Mouse (Mus musculus): ENCODE measurements around the gene Lrrc10b.

The Lrrc10b gene

DNA sequence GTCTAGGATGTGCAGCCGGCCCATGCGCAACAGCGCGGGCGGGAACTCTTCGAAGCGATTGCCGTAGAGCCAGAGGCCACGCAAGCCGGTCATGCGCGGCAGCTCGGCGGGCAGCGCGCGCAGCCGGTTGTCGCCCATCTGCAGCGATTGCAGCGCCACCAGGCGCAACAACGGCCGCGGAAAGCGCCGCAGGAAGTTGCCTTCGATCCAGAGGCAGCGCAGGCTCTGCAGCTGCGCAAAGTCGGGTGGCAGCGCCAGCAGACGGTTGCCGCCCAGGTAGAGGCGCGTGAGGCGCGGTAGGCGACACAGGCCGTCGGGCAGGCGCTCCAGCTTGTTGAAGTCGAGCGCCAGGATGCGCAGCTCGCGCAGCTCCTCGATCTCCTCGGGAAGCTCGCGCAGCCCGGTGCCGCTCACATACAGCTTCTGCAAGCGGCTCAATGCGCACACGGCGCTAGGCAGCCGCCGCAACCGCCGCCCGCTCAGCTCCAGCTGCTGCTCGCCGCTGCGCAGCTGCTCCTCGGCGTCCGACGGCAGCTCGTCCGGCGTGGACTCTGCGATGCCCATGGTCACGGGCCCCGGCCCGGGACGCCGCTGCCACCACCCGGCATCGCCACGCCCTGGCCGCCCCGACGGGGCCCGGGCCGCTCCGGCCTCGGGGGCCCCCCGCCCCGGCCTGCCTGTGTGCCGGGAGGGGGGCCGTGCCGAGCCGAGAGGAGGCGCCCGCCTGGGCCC lies at the start of gene Lrrc10b:
TSS of gene Lrrc10b (minus strand) at position 722 of the 732 bp plus-strand sequence.
- DNase-seq = peak; percentile 17 to 18

DNA sequence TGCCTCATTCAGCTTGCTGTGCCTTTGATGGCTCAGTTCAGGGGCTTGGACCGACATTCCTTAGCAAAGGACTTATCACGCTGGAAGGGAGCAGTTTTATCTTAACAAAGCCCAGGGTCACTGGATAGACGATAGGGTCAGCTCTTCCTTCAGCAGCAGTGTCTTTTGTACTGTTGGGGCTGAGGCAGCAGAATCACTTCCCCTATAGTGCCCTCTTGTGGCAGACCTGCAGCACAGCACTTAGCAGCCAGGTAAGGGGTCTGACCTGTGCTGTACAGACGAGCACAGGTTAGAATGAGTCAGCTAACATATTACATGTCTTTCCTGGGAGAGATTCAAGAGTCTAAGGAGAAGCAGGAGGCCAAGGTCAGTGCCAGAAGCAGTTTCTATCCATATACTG lies 45.3 kb upstream of the Lrrc10b start:
- DNase-seq = no peak

DNA sequence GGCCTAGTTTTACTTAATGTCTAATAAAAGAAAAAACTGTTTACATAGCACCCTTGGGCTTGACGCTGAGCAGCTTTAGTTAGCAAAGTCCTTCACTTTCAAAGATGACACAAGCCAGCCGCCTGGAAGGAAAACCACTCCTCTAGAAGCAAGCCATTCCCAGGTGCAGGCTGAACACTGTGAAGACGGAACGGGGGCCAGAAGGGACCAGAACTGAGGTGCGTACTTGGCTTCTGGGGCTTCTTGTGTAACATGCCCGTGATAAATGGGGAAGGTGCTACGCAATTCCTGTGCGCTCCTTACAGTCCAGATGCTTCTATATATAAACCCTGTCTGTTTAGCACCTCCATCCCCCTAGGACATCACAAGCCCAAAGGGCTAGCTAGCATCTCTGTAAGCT lies 43.3 kb upstream of the Lrrc10b start:
- DNase-seq = no peak

DNA sequence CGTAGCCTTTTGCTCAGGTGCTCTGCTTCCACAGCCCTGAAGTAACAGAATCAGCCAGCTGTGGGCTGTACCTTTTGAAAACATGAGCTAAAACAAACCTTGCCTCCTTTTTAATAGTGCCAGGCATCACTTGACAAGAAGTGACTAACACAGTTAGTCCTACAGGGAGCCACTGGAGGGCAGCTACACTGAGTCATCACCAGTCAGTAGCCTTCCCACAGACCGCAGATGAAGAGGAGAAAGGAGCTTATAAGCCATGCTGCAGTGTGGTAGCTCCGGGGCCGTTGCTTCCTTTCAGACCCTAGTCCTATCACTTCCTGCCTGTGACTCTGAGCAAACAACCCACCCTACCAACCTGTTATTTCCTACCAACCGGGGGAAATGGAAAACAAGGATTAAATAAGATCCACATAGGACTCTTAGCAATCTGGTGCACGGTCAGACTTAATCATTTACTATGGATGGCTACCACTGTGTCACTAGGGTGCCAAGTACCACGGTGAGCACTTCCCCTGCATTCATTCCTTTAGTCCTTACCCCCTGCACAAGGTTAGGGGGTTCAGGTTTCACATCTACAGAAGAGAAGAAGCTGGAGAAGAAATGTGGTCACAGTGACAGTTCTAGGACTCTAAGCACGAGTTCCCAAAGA lies 40.4 kb upstream of the Lrrc10b start:
- DNase-seq = no peak

DNA sequence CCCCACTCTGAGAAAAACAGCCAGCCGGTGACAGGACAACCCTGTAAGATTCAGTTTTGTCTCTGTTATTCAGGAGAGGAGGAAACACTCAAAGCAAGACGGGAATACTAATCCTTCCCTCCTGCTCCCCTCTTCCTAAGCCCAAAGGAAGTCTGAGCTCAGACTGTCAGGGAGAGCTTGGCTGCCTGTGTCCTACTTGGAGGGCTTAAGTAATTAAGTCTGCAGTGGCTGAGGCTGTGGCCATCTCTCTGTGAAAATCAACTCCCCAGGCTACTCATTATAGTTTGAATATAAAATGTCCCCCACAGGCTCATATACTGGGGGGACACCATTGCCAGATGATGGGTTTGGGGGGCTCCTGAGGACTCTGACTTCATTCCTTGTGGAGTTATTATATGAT lies 39.7 kb upstream of the Lrrc10b start:
- no peak for DNase-seq

DNA sequence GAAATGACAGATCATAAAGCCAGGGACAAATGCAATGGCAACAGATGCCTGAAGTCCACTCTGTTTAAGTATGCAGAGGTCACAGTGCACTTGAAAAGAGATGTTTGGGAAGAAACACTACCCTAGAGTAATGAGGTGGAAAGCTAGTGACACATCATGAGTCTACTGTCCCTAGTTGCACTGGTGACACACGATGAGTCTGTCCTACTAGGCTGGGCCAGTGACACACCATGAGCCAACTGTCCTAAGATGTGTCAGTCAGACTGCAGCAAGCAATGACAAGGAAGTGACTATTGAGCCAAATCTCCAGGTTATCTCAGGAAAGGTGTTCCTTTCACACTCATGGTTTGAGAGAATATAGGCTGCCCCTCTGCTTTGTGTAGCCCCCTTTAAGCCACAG lies 38.4 kb upstream of the Lrrc10b start:
- DNase-seq = no peak

DNA sequence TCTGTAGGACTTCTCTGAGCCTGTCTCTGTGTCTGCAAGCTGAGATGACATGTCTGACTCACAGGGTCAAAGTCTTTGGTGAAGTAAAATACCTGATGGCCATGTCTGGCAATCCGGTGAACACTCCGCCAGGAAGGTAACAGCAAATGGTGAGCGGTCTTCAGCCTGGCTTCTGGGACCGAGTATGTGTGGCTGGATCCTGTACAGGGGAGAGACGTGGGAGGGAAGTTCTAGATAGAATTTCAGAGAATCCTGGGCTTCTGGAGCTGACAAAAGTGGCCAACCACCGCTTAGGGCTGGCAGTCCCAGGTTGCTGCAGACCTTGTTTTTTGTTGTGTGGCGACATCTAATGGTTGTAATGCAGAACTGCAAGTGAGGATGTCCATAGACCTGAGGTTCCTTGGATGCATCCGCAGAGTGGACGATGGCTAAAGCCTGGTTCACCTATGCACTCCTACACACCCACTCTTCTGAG lies 29.0 kb upstream of the Lrrc10b start:
- DNase-seq = no peak

DNA sequence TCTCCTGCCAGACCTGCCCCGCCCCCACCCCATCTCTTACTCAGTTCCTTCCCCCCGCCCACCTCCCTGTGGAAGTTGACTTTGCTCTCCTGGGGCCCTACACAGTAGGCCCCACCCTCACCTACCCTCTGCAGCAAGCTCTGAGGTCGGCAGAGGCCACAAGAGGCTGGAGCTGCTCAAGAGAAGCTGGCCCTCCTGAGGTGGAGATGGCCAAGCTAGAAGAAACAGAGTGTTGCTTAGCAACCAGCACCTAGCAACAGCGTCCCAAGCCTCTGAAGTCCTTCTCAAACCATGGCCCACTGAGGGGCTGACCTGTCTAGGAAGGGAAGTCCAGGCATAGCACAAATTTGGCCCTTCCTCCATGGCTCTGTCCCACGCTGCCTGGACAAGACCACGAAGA lies 25.4 kb upstream of the Lrrc10b start, which contains the start of gene Ppp1r32:
TSS of gene Ppp1r32 (minus strand) at position 226 of the 400 bp plus-strand sequence.
- DNase-seq = no peak

DNA sequence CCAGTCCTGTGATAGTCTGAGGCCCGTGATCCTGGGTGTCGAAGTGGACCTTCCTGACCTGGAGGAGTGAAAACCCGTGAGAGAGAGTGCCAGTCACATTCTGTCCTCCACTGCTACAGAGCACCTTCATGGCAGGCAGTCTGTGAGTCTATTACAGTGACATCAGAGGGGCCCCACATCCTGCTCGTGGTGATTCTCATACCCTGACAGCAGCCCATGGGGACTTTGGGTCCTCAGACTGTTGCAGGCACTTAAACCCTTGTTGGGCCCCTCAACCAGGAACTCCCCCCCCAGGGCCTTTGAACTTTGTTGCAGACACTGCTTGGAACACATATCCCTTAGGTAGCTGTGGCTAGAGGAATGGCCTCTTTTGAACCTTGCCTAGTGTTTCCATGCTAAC lies 22.3 kb upstream of the Lrrc10b start:
- no peak for DNase-seq

DNA sequence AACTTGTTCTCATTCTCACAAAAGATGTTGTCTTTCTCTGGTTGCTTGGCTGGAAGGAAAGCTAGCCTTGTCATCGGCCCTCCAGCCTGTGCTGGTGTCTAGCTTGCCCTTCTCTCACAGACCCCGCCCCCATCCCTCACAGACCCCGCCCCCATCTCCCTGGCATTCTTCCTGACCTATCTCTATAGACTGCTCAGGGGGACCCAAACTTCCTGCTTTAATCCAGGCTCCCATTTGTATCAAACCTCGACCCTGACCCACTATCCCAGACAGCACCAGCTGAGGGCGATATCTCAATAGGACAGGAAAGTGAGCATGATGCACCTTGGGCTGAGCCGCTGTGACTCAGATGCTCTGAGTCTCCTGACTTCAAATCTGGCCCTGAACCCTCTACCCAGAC lies 16.5 kb upstream of the Lrrc10b start:
- no peak for DNase-seq

DNA sequence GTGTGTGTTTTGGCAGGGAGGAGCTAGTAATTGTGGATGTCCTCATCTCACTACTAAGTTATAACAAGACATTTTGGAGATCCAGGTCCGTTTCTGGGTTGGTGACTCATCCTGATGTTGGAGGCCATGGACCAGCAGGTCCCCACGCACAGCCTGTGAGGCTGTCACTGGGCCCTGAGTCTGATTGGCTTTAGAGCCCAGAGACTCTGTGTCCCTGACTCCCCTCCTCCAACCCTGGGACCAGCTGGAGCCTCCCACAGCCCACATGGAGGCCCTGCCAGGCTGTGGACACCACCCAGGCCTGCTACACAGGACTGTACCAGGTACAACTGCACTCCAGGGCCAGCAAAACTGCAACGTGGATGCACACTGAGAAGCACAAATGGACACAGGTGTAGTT lies 15.7 kb upstream of the Lrrc10b start:
- DNase-seq = no peak

DNA sequence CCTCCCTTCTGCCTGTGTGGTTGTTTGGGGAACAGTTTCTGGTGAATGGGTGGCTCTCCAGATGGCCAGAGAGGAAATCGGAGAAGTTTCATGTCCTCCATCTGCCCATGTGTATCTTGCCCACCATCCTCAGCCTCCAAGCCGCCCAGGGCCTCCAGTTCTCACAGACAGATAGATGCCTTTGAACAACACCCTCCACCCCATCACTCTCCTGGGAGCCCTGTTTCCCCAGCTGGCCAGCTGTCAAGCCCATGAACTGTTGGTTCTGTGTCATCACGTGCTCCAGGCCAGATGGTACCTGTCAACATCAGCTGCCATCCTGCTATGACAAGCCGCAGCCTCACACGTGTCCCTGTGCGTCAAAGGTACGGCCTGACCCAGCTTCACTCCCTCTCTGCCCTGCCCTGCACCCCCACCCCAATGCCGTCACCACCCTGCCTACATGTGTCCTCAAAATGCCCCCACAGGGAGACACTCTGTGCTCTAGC lies 11.9 kb upstream of the Lrrc10b start:
- DNase-seq = no peak

DNA sequence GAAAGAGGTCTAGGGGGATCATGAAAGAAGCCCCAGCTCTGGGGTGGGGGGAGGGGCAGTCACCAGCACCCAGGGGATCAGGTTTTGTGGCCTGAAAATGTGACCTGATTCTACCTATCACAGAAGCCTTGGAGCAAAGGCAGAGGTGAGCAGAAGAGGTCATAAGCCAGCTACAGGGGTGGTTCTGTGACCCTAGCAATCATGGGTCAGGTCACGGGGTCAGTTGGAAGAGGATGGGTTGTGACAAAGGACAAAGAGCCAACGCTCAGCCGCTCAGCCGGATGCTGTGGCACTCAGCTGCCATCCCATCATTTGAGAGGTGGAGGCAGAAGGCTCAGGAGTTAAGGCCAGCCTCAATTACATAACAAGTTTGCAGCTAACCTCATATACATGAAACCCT lies 7.2 kb upstream of the Lrrc10b start:
- no peak for DNase-seq

DNA sequence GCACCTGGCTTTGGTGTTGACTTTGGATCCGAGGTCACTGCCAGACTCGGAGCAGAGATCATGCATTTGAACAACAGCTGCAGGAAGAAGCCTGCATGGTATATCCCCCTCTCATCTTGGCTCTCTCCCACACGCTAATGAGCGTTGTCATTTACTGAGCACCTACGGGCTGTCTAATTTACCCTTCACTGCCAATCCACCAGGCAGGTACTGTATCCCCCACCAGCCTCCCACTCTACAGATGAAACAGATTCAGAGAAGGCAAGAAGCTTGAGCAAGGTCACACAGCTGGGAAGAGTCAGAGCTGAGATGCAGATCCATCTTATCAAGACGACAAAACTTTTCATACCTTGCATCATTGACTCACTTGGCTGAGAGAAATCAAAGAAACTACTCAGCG lies 4.3 kb upstream of the Lrrc10b start:
- DNase-seq = no peak

DNA sequence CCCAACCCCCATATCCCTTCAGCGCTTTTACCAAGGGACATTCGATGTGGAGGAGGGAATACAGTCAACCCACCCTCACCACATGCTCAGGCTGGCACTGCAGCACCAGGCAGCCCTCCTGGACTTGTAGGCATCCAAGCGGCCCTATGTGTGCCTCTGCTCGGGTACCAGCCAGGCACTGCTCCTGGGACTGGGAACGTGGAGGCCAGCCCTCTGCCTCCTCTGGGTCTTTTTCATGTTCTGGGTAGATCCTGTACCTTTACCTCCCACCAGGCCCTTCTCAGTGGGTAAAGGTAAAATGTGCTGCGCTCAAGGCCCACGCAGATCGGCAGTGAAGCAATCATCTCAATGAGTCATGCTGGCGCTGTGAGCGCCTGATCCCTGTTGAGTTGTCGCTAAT lies 2.6 kb upstream of the Lrrc10b start:
- no peak for DNase-seq

DNA sequence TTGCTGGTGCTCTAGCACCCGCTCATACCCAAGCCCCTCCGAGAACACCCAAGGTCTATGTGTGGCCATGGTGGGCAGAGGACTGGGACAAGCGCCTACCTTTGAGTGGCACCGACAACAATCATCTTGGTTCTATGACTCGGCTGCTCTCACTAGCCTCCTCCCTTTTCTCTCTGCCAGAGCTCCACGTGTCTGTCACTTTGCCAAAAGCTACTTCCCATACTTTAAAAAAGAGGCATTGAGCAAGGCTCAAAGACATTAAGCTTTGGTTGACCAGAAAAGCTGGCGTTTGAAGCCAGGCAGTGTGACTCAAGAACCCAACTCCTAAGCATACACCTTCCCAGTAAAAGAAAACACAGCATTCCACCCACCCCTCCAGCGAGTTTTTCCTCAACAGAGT lies 823 bp upstream of the Lrrc10b start:
- no peak for DNase-seq

DNA sequence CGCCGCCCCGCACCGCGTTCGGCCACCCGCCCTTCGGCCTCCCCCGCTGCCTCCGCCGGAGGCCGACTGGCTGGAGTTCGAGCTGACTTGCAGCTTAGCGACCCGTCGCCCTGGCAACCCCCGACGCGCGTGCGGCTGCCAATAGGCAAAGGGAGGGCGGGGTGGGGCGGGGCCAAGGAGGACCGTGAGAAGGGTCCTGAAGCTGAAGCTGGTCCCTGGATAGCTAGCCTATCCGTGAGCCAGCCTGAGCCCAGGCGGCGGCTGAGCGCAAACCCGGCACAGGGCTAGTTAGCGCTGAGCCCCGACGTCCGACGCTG lies 169 bp upstream of the Lrrc10b start:
- no peak for DNase-seq

DNA sequence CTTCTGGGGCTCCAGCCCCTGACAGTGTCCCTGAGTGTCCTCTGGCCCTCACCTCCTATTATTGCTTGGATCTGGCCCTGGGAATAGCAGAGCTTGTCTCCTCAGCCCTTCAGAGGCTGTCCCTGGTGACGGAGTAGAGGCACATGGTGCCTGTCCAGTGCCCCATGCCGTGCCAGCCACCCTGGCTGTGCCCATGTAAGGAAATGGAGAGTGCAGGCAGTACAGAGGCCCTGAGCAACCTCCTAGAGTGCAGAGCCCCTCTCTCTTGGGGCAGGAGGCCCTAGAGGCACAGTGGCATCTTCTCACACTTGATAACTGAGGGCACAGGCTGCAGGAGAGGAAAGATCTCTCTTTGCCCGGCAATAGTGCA lies 1.9 kb downstream of the Lrrc10b start:
- DNase-seq = no peak

DNA sequence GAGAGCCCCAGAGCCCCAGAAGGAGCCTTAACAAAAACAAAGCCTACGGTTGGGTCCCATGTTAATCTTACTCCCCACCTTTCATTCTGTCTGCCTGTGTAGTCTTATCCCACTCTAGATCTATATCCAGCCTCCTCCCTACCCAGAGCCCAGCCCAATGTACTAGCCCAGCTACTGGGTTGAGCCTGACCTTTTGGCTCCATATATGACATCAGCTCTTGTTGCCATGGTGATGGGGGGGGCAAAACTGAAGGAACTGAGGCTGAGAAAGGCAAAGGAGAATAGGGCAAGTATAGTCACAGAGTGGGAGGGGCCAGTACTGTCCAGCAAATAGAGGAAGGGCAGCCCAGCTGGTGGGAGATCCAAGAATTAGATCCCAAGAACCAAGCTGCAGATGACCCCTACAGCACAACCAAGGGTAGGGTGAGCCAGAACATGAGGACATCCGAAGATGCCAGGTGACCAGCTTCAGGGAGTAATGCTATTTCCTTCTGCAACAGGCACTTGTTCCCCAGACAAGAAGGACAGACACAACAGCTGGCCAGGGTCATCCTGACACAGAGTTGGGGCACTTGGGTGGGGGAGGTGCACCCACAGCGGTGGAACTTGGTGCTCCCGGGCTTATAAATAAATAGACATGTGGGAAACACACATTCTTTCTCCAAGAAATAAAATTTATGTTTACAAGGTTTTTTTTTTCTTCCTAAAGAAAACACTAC lies 2.4 kb downstream of the Lrrc10b start:
- DNase-seq = no peak

DNA sequence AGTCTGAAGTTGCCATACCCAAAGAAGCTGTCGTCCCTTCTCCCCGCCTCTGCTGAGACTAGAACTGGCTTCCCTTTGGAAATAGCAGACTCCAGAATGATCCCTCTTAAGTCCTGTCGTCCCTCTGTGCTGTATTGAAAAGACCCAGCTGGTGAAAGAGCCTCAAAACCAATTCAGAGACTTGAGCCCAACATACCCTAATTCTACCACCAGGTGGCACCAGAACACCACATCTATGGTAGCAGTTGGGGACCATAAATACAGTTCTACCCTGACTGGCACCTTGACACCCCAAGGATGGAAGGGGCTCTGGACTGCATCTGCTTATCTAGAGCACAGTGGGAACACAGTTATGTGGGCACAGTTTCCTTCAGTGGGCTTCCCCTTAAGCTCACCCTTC lies 7.6 kb downstream of the Lrrc10b start:
- DNase-seq = no peak

DNA sequence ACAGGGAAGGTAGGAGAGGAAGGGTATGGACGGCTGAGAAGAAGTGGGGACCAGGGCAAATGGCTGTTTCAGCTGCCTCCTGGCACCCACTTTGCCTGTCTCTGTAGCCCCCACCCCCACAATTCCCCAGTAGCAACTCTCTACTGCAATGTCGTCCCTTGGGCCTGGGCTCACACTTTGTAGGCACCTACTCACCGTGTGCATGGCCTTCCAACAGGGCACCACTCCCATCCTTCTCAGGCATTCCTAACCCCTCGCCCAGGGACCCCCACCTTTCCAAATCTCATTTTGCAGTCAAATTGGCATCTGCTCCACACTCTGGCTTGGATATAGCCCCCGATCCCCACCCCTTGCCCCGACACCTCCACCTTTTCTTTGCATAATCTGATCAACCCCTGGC lies 8.1 kb downstream of the Lrrc10b start:
- DNase-seq = no peak

DNA sequence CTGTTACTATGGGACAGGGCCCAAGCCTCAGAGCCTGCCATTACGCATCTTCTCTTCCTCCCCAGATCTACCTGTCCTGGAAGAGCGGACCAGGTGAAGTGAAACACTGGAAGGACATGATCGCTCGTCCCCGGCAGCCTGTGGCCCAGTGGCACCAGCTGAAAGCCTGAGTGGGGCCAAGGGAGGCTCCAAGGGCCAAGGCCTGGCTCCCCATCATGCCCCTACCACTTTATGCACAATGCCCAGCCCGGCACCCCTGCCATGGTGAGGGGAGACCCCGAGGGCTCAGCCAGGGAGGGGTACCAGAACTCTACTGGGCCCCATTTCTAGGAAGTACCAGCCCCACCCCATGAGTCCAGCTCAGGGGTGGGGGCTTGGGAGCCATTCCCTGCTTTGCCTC lies 9.0 kb downstream of the Lrrc10b start:
- DNase-seq = no peak

DNA sequence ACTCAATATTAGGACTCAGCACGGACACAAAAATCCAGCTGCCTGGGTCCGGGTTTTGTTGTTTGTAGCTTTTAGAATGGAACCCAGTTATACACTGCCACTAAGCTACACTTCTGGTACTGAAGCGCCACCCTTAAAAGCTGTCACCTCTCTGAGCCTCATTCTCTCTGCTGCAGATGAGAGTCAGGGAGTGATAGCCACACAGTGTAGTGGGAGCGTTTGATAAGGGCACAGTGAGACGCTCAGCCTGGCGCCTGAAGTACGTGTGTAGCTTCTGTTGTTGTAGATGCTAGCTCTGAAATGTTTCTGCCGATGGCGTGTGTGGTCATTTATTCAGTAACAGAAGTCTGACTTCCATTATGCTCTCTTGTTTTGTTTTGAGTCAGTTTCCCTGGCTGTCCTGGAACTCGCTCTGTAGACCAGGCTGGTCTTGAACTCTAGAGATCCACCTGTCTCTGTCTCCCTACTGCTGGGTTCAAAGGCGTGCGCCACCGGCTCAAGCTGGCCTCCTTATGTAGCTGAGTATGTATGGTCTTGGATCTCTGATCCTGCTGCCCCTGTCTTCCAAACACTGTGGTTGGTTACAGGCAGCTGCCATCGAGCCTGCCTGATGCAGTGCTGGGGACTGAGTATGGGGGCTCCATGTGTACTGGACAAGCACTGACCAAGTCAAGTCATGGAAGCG lies 12.4 kb downstream of the Lrrc10b start:
- no peak for DNase-seq

Data from thymus, adult 18-20 months (tissue).